Mouse (Mus musculus) embryonic fibroblast, embryonic 13.5 days (primary cell): ENCODE results near the gene Vwa8.

Experiments used
- CTCF ChIP-seq: IDR thresholded peaks from 2 replicates; pipeline ENCODE4 v1.5.1; 2011; ENCODE audit warnings: mild to moderate bottlenecking, control low read depth, low read length, moderate library complexity, borderline replicate concordance; ENCODE audit not compliant: insufficient read depth
- POLR2A ChIP-seq: IDR thresholded peaks from 2 replicates; pipeline ENCODE4 v1.6.1; 2011; ENCODE audit warnings: low read depth, mild to moderate bottlenecking, control low read depth, low read length, moderate library complexity

DNA sequence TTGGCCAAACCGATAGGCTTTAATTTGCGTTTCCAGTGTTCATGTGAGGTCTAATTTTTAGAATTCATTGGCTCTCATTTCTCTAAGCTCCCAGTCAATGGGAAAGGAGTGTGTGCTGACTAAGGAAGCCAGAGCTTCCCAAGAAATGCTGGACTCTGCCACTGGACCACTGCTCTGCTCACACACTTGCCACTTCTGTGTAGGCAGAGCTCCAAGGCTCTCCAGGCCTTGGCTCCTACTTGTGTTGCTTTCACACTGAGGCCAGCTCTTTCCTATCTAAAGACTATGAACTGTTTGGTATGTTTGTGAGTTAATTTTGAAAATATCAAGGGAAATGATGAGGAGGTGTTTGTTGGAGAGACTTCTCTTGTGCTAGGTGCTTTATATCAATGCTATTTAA lies 67.8 kb downstream of the Vwa8 start:
- no peak for TF ChIP-seq CTCF
- no peak for TF ChIP-seq POLR2A
